Mouse (Mus musculus) urinary bladder, adult 2 months (tissue): Measurements from ENCODE around the gene Tubgcp5. TPM values are rescaled to one million over a fixed set of nuclear protein-coding genes. Genes with fewer than 3 reads are reported as not detected.

Experiments
- DNase-seq: peaks from one replicate; pipeline ENCODE4 v3.0.0; 2022; ENCODE audit warnings: low spot score
- polyA plus RNA-seq: library from polyadenylated mRNA; depleted of rRNA; stranded (reverse); fragments of >200 nt; gene quantifications from 2 replicates; pipeline ENCODE4 v1.2.3, GENCODE M21; 2012; rRNA removed

The Tubgcp5 gene
- polyA plus RNA-seq, 1 experiment = 14.8 TPM

DNA sequence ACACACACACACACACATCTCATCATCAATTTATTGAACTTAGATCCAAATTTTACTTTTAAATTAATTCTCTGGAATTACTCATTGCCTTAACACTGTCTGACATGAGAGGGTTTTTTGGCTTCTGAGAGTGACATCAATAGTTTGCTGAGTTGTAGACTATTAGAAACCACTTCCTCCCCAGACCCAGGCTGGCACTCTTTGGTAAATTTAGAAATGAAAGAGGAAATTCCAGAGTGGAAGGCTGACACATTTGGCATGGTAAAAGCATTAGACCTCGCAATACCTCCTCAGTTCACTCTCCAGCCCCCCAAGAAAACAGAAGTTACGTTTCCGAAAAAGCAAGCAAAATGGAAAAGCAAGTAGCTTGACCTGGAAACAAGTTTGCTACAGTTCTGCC is 58.8 kb downstream of the Tubgcp5 start:
- DNase-seq = no peak

DNA sequence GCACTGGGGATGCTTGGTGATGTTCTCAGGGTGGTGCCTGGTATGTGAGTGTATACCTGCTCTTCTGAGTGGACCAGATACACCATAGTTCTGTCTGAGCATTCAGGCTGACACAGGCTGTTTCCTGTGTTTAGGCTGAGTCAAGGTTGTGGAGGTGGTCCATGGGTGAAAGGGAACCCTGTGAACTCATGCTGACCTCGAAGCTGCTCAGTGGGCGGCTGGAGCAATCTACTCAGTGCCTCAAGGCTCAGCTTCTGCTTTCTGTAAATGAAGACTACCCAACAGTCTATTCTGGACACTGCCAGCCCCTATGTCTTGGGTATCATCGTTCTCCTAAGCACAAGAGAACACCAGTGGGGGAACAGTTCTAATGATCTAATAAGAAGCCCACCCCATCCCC is 61.6 kb downstream of the Tubgcp5 start:
- DNase-seq = no peak

DNA sequence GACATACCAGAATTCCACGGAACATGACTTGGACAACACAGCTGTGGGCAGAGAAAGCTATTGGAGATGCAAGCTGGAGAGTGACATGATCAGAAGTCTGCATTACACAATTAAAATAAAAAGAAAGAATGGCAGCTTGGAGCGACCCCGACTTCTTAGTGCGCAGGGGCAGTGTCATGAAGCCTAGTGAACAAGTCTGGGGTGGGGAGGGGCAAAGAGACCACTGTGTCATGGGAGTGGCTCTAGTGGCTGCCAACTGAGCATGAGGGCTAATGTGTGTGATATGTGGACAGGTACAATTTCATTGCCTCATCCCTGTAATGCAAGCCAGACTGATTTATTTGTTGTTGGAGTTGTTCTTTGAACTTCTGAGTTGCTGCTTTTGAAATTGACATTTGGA is 62.8 kb downstream of the Tubgcp5 start:
- no peak for DNase-seq

DNA sequence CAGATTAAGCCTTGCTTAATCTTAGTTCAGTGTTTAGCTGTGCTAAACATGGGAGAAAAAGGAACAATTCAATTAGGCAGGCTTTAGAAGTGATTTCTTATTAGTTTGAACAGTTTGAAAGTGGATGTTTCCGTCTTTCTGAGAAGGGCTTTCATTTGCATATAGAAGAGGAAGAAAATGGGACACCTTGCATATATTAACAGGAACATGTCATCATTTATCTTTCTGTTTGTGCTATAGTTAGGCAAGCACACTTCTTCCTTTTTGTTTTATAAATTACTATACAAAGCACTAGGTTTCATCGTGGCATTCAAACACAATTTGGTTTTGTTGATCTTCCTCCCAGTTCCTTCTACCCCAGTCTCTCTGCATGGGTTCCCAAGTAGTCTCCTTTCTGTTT is 63.8 kb downstream of the Tubgcp5 start:
- no peak for DNase-seq

DNA sequence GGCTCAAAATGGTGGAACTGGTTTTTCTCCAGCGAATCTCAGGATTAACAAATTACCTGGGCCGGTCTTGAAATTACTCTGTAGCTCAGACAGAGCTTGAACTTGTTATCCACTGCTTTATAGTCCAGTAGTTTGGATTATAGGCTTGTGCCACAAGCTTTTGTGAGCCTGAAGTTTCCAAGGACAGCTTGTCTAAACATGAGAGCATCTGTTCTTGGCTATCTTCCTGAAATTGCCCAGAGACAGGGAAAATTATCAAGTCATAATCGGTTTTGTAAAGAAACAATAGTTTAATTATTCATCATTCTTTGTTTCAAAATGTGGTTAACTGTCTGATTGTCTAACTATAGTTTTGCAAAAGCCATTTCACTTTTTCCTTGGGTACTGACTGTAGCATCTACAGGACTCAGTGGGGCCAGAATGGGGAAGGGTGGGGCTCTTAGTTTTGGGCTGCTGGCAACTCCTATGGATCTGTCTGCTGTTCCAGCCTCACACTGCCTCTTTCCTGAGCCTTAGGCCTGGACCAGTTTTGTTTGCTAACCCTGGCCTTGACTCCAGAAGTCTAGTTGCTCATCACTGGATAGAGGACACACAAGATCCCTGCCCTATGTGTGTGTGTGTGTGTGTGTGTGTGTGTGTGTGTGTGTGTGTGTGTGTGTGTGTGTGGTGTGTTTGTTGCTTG is 65.0 kb downstream of the Tubgcp5 start:
- no peak for DNase-seq

DNA sequence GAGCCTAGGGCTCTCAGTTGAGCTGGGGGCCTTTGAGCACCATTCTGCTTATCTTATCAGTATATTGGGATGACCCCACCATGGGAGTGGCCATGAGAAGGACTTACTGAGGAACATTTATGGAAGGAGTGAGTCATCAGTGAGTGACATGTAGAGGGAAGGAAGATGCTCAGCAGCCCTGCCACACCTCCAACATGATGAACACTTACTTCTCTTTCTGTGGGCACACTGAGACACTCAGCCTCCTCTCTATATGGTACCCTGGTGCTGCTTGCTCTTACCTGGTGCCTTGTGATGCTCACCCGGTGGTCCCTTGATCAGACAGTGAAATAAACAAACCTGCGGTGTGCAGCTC is 65.5 kb downstream of the Tubgcp5 start:
- no peak for DNase-seq

GRCm38 (mm10) chr7:55859956-55860355 is 66.0 kb downstream of the Tubgcp5 start:
- no peak for DNase-seq

DNA sequence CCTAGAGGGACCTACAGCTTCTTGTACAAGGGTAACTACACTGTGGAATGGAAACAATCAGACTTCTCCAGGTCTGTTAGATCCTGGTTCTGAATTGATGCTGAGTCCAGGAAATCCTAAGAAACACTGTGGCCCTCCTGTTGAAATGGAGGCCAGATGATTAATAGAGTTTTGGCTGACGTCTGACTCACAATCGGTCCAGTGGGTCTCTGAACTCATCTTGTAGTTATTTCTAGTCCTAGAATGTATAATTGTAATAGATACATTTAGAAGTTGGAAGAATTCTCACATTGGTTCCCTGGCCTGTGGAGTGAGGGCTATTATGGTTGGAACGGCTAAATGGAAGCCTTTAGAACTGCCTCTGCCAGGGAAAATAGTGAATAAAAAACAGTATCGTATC is 67.2 kb downstream of the Tubgcp5 start:
- DNase-seq = no peak

DNA sequence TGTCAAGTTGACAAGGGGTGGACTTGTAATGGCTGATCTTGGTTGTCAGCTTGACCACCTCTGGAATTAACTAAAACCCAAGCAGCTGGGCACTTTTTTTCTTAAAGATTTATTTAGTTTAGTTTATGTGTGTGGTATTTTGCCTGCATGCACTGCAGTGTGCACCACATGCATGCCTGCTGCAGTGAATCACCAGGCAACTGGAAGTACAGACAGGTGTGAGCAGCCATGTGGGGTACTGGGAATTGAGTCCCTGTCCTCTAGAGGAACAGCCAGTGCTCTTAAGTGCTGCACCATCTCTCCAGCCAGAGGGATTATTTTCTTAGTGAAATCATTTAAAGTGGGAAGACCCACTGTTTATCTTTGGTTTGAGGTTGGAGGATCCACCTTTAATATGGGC is 71.1 kb downstream of the Tubgcp5 start:
- DNase-seq = no peak

GRCm38 (mm10) chr7:55865750-55866416 is 71.9 kb downstream of the Tubgcp5 start:
- DNase-seq = no peak

DNA sequence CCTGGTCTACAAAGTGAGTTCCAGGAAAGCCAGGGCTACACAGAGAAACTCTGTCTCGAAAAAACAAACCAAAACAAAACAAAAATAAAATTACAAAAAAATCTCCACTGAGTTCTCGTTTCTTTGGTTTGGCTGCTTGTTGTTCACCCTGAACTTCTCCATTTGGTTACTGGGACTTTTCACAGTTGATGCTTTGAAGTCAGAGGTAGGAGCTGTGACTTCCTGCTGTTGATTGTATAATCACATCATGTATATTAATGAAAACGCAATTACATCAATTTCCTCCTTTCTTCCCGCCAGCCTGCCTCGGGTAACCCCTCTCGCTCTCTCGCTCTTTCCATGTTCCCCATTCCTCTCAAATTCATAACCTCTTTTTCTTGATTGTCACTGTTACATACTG is 74.3 kb downstream of the Tubgcp5 start:
- no peak for DNase-seq

DNA sequence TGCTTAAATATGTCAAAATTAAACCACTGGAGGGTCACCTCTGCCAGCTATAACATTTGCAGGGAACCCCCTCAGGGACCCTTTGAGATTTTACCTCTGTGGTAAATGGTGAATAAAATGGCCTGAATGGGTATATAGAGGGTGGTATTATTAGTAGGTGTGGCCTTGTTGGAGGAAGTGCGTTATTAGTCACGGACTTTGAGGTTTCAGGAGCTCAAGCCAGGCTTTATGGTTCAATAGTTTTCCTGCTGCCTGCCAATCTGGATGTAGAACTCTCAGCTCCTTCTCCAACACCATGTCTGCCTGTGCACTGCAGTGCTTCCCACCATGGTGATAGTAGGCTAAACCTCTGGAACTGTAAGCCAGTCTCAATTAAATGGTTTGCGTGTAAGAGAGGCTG is 75.3 kb downstream of the Tubgcp5 start:
- DNase-seq = no peak

GRCm38 (mm10) chr7:55870340-55871020 is 76.5 kb downstream of the Tubgcp5 start:
- no peak for DNase-seq

DNA sequence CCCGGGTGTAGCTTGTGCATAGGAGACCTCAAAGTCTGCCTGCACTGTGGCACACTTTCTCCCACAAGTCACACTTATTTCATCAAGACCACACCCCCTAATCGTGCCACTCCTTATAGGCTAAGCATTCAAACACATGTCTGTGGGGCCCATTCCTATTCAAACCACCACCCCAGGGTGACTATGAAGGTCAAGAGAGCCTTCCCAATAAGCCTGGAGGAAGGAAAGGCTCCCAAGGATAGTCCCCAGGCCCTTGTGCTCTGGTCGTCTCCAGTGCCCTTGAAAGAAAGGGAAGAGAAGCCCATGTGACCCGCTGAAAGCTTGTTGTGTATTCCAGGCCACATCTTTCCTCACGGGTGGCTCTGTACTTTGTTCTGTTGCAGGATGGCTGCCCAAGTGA is 77.5 kb downstream of the Tubgcp5 start:
- no peak for DNase-seq

DNA sequence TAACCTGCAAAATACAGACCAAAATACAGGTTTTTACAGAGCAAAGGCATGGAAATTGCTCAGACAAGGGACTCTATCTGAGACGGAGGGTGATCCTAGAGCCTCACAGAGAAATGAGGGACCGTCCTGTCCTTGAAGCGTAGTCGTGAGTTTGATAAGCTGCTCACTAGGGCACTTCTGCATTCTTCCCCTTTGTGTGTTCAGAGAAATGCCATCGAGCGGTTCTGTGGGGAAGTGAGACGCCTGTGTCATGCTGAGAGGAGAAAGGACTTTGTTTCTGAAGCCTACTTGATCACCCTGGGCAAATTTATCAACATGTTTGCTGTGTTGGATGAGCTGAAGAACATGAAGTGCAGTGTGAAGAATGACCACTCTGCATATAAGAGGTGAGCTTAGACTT is 80.7 kb downstream of the Tubgcp5 start:
- no peak for DNase-seq

- no peak for DNase-seq
Observed at GRCm38 (mm10) chr7:55877721-55878120, 83.8 kb downstream of the Tubgcp5 start.

DNA sequence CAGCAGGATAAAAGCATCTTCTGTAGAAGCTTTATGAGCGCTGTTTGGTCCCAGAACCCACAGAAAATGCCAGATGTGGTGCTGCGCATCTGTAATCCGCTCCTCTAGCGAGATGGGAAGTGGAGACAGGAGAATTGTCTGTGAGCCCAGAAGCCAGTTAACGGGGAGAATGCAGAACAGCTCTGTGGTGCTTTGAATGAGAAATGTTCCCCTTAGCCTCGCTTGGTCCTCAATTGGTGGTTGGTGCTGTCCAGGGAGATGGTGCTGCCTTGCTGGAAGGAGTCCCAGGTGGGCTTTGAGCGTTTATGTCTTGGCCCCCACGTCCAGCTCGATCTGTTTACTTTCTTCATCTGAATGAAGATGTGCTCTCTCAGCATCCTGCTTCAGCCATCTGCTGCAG is 86.9 kb downstream of the Tubgcp5 start:
- DNase-seq = no peak

Other genes starting within 250 kb of the Tubgcp5 start
- 2.0 and 3.2 TPM in 2 replicates for gene Siglech, start 26.0 kb upstream of the Tubgcp5 start, polyA plus RNA-seq
- 38.8 and 48.5 TPM in 2 replicates for gene Cyfip1, start 47.6 kb downstream of the Tubgcp5 start, polyA plus RNA-seq
- gene Nipa2, start 168.3 kb downstream of the Tubgcp5 start, polyA plus RNA-seq = 31.4 and 32.8 TPM in 2 replicates
- 13.5 and 13.8 TPM in 2 replicates for gene Nipa1, start 225.8 kb downstream of the Tubgcp5 start, polyA plus RNA-seq